Mouse (Mus musculus) cerebellum, adult 2 months (tissue): Measurements from ENCODE around the gene Abhd15.

Experiments
- CTCF ChIP-seq: fragments of 200-500 bp; IDR thresholded peaks from 2 replicates; pipeline ENCODE4 v1.5.1; 2011; ENCODE audit warnings: low read depth, mild to moderate bottlenecking, control low read depth, low read length, moderate library complexity, borderline replicate concordance; ENCODE audit not compliant: insufficient read depth
- POLR2A ChIP-seq: fragments of 200-500 bp; IDR thresholded peaks from 2 replicates; pipeline ENCODE4 v1.6.1; 2011; ENCODE audit warnings: low read length, control low read depth, borderline replicate concordance; ENCODE audit not compliant: insufficient read depth

GRCm38 (mm10) chr11:77532202-77532846 is 17.4 kb downstream of the Abhd15 start:
- no peak for TF ChIP-seq CTCF
- TF ChIP-seq POLR2A, result no peak
